Mouse (Mus musculus): ENCODE measurements around the gene 1190002N15Rik.
A peak's percentile ranks its signal among the peaks of the same experiment; 100 is the strongest.

1190002N15Rik gene

GRCm38 (mm10) chr9:94537970-94538822 lies at the start of gene 1190002N15Rik:
TSS of gene 1190002N15Rik (minus strand) at chr9:94538081.
- peak; percentile 91 to 93 for DNase-seq (ENCODE audit: low spot score in 2 of 2)

- DNase-seq (ENCODE audit: low spot score in 2 of 2): no peak
Observed at GRCm38 (mm10) chr9:94582309-94582708, 44.4 kb upstream of the 1190002N15Rik start.

GRCm38 (mm10) chr9:94581661-94582060 lies 43.8 kb upstream of the 1190002N15Rik start:
- no peak for DNase-seq (ENCODE audit: low spot score in 2 of 2)

- no peak for DNase-seq (ENCODE audit: low spot score in 2 of 2)
Observed at GRCm38 (mm10) chr9:94580071-94580737, 42.3 kb upstream of the 1190002N15Rik start.

- DNase-seq (ENCODE audit: low spot score in 2 of 2): no peak
Observed at GRCm38 (mm10) chr9:94571802-94572201, 33.9 kb upstream of the 1190002N15Rik start.

- no peak for DNase-seq (ENCODE audit: low spot score in 2 of 2)
Observed at GRCm38 (mm10) chr9:94568386-94568785, 30.5 kb upstream of the 1190002N15Rik start.

- DNase-seq (ENCODE audit: low spot score in 2 of 2): no peak
Observed at GRCm38 (mm10) chr9:94567722-94568314, 29.9 kb upstream of the 1190002N15Rik start.

GRCm38 (mm10) chr9:94556776-94557514 lies 19.1 kb upstream of the 1190002N15Rik start:
- no peak for DNase-seq (ENCODE audit: low spot score in 2 of 2)

- DNase-seq (ENCODE audit: low spot score in 2 of 2): no peak
Observed at GRCm38 (mm10) chr9:94556249-94556648, 18.4 kb upstream of the 1190002N15Rik start.

GRCm38 (mm10) chr9:94550493-94551095 lies 12.7 kb upstream of the 1190002N15Rik start:
- no peak for DNase-seq (ENCODE audit: low spot score in 2 of 2)

- DNase-seq (ENCODE audit: low spot score in 2 of 2): no peak
Observed at GRCm38 (mm10) chr9:94543881-94544280, 6.0 kb upstream of the 1190002N15Rik start.

GRCm38 (mm10) chr9:94540343-94541095 lies 2.6 kb upstream of the 1190002N15Rik start:
- DNase-seq (ENCODE audit: low spot score in 2 of 2): no peak

- DNase-seq (ENCODE audit: low spot score in 2 of 2): no peak
Observed at GRCm38 (mm10) chr9:94539346-94539865, 1.5 kb upstream of the 1190002N15Rik start.

GRCm38 (mm10) chr9:94538823-94539143 lies 902 bp upstream of the 1190002N15Rik start:
- no peak for DNase-seq (ENCODE audit: low spot score in 2 of 2)

GRCm38 (mm10) chr9:94537051-94537917 lies 597 bp downstream of the 1190002N15Rik start:
- DNase-seq (ENCODE audit: low spot score in 2 of 2): peak; percentile 55 to 57

- no peak for DNase-seq (ENCODE audit: low spot score in 2 of 2)
Observed at GRCm38 (mm10) chr9:94536261-94536905, 1.5 kb downstream of the 1190002N15Rik start.

GRCm38 (mm10) chr9:94534795-94535194 lies 3.1 kb downstream of the 1190002N15Rik start:
- DNase-seq (ENCODE audit: low spot score in 2 of 2): no peak

GRCm38 (mm10) chr9:94534226-94534625 lies 3.7 kb downstream of the 1190002N15Rik start:
- no peak for DNase-seq (ENCODE audit: low spot score in 2 of 2)

GRCm38 (mm10) chr9:94533641-94534040 lies 4.2 kb downstream of the 1190002N15Rik start:
- no peak for DNase-seq (ENCODE audit: low spot score in 2 of 2)
